Mouse (Mus musculus) MEL (cell line): ENCODE measurements at regions not wholly inside any gene's neighbourhood (a gene's known extent, or its start where the extent isn't known, plus 50 kb on each side); places are given as distances from the start of the nearest gene placed in this dataset.

Experiments used
- DNase-seq: peaks from one replicate; pipeline ENCODE4 v3.0.0; 2011; ENCODE audit warnings: low read depth, low spot score
- H3K27ac ChIP-seq: 2 replicates; pipeline ENCODE4 v1.5.1; 2012; ENCODE audit warnings: low read depth, mild to moderate bottlenecking, control low read depth, low read length, moderate library complexity; ENCODE audit not compliant: control insufficient read depth
- H3K27me3 ChIP-seq, 2 experiments: fragments of 150-350 bp in 1 of 2; sonication (generic) in 1 of 2; 2 replicates each; pipeline ENCODE4 v1.6.1; 2012; ENCODE audit warnings: low read length in 2 of 2, mild to moderate bottlenecking in 2 of 2, improper control_type of control experiment in 1 of 2, moderate library complexity in 1 of 2; ENCODE audit not compliant: insufficient read depth in 2 of 2, control insufficient read depth in 1 of 2
- H3K36me3 ChIP-seq, 2 experiments: 2 replicates each; pipeline ENCODE4 v1.6.1; 2012 to 2014; ENCODE audit warnings: low read length in 2 of 2, improper control_type of control experiment in 1 of 2, inconsistent platforms in 1 of 2, mild to moderate bottlenecking in 1 of 2; ENCODE audit not compliant: insufficient read depth in 2 of 2, control insufficient read depth in 1 of 2
- H3K4me1 ChIP-seq, 2 experiments: fragments of 150-350 bp in 1 of 2; sonication (generic) in 1 of 2; 2 replicates each; pipeline ENCODE4 v1.6.1; 2012; ENCODE audit warnings: low read length in 2 of 2, improper control_type of control experiment in 1 of 2, mild to moderate bottlenecking in 1 of 2; ENCODE audit not compliant: insufficient read depth in 2 of 2, control insufficient read depth in 1 of 2
- H3K4me3 ChIP-seq, 2 experiments: fragments of 150-350 bp in 1 of 2; sonication (generic) in 1 of 2; 2 replicates each; pipeline ENCODE4 v1.5.1; 2012; ENCODE audit warnings: low read depth in 2 of 2, low read length in 2 of 2, mild to moderate bottlenecking in 2 of 2, moderate library complexity in 2 of 2, control low read depth in 1 of 2, improper control_type of control experiment in 1 of 2; ENCODE audit not compliant: control insufficient read depth in 1 of 2, insufficient read depth in 1 of 2
- H3K79me2 ChIP-seq: 2 replicates; pipeline ENCODE4 v1.6.1; 2012; ENCODE audit warnings: mild to moderate bottlenecking, low read length, moderate library complexity; ENCODE audit not compliant: control insufficient read depth, poor library complexity, insufficient read depth
- H3K9ac ChIP-seq: 2 replicates; pipeline ENCODE4 v1.6.1; 2012; ENCODE audit warnings: low read depth, mild to moderate bottlenecking, control low read depth, low read length, moderate library complexity; ENCODE audit not compliant: control insufficient read depth, poor library complexity, severe bottlenecking
- H3K9me3 ChIP-seq: fragments of 150-350 bp; sonication (generic); replicated peaks from 2 replicates; pipeline ENCODE4 v1.6.1; 2012; ENCODE audit warnings: mild to moderate bottlenecking, low read length, improper control_type of control experiment, moderate library complexity; ENCODE audit not compliant: insufficient read depth
- ETS1 ChIP-seq: IDR thresholded peaks from 2 replicates; pipeline ENCODE4 v1.6.1; 2012; ENCODE audit warnings: low read depth, mild to moderate bottlenecking, inconsistent platforms, low read length, improper control_type of control experiment, moderate library complexity
- GATA1 ChIP-seq: IDR thresholded peaks from 2 replicates; pipeline ENCODE4 v1.6.1; 2011; ENCODE audit warnings: low read depth, low read length, improper control_type of control experiment
- JUND ChIP-seq: IDR thresholded peaks from 2 replicates; pipeline ENCODE4 v1.6.1; 2011; ENCODE audit warnings: low read depth, mild to moderate bottlenecking, improper control_type of control experiment, low read length
- KAT2A ChIP-seq: conservative IDR thresholded peaks from 2 replicates; pipeline ENCODE4 v1.6.1; 2012; ENCODE audit warnings: low read depth, low read length, improper control_type of control experiment, inconsistent platforms
- MAX ChIP-seq: IDR thresholded peaks from 2 replicates; pipeline ENCODE4 v1.6.1; 2011; ENCODE audit warnings: low read length, improper control_type of control experiment
- MAZ ChIP-seq: IDR thresholded peaks from 2 replicates; pipeline ENCODE4 v1.6.1; 2012; ENCODE audit warnings: low read depth, mild to moderate bottlenecking, inconsistent platforms, low read length, improper control_type of control experiment
- MEF2A ChIP-seq: IDR thresholded peaks from 2 replicates; pipeline ENCODE4 v1.6.1; 2014; ENCODE audit warnings: low read depth, mild to moderate bottlenecking, inconsistent platforms, low read length, improper control_type of control experiment; ENCODE audit not compliant: poor library complexity, insufficient replicate concordance, severe bottlenecking; ENCODE audit errors: extremely low read depth
- MXI1 ChIP-seq: IDR thresholded peaks from 2 replicates; pipeline ENCODE4 v1.6.1; 2011; ENCODE audit warnings: mild to moderate bottlenecking, low read depth, low read length, improper control_type of control experiment
- MYB ChIP-seq: IDR thresholded peaks from 2 replicates; pipeline ENCODE4 v1.6.1; 2011; ENCODE audit warnings: mild to moderate bottlenecking, low read depth, low read length, improper control_type of control experiment
- NRF1 ChIP-seq: IDR thresholded peaks from 2 replicates; pipeline ENCODE4 v1.6.1; 2014; ENCODE audit warnings: low read depth, mild to moderate bottlenecking, inconsistent platforms, low read length, improper control_type of control experiment, moderate library complexity; ENCODE audit not compliant: poor library complexity, insufficient read depth, severe bottlenecking
- POLR2AphosphoS5 ChIP-seq: IDR thresholded peaks from 2 replicates; pipeline ENCODE4 v1.6.1; 2012; ENCODE audit warnings: low read depth, borderline replicate concordance, mild to moderate bottlenecking, inconsistent platforms, low read length, moderate library complexity, mixed read lengths
- RAD21 ChIP-seq: IDR thresholded peaks from 2 replicates; pipeline ENCODE4 v1.6.1; 2011; ENCODE audit warnings: mild to moderate bottlenecking, low read depth, low read length, improper control_type of control experiment
- RCOR1 ChIP-seq: IDR thresholded peaks from 2 replicates; pipeline ENCODE4 v1.6.1; 2012; ENCODE audit warnings: low read depth, mild to moderate bottlenecking, inconsistent platforms, low read length, improper control_type of control experiment
- SMC3 ChIP-seq: IDR thresholded peaks from 2 replicates; pipeline ENCODE4 v1.6.1; 2011; ENCODE audit warnings: low read depth, low read length, improper control_type of control experiment
- TBP ChIP-seq: IDR thresholded peaks from 2 replicates; pipeline ENCODE4 v1.8.0; 2011; ENCODE audit warnings: low read depth, low read length, improper control_type of control experiment
- TCF12 ChIP-seq: IDR thresholded peaks from 2 replicates; pipeline ENCODE4 v1.6.1; 2014; ENCODE audit warnings: low read depth, mild to moderate bottlenecking, inconsistent platforms, low read length, improper control_type of control experiment, moderate library complexity
- UBTF ChIP-seq: IDR thresholded peaks from 2 replicates; pipeline ENCODE4 v1.6.1; 2012; ENCODE audit warnings: low read depth, mild to moderate bottlenecking, inconsistent platforms, low read length, improper control_type of control experiment, moderate library complexity, borderline replicate concordance; ENCODE audit not compliant: insufficient read depth
- USF1 ChIP-seq: IDR thresholded peaks from 2 replicates; pipeline ENCODE4 v1.6.1; 2014; ENCODE audit warnings: low read depth, mild to moderate bottlenecking, inconsistent platforms, low read length, improper control_type of control experiment, moderate library complexity
- USF2 ChIP-seq, 2 experiments: IDR thresholded peaks; 2 replicates each; pipeline ENCODE4 v1.6.1; 2011 to 2012; ENCODE audit warnings: improper control_type of control experiment in 2 of 2, low read length in 2 of 2, borderline replicate concordance in 1 of 2, inconsistent platforms in 1 of 2, low read depth in 1 of 2, mild to moderate bottlenecking in 1 of 2; ENCODE audit not compliant: insufficient read depth in 1 of 2
- ZKSCAN1 ChIP-seq: IDR thresholded peaks from 2 replicates; pipeline ENCODE4 v1.6.1; 2012; ENCODE audit warnings: low read depth, mild to moderate bottlenecking, inconsistent platforms, low read length, improper control_type of control experiment, moderate library complexity
- ZNF384 ChIP-seq: IDR thresholded peaks from 2 replicates; pipeline ENCODE4 v1.6.1; 2012; ENCODE audit warnings: low read depth, mild to moderate bottlenecking, inconsistent platforms, low read length, improper control_type of control experiment

DNA sequence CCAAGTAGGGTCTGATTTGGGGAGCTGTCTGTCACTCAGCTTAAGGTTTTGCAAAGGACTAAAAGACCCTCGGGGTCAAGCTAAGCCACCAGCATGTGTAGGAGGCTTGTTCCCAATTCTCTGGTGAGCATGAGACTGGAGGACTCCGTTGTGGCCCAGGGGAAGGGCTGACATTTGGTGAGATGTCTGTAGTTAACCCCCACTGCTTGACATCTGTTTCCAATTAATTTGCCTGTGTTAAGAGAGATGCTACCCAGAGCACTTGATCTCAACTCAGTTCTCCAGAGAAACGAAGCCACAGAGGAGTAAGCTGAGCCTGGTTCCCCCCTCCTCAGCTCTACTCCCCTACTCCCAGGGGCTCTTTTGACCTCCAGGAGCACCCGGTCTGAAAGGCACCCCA, 100.2 kb upstream of the Top1 start:
- no peaks in the 10 kb centered on the region for H3K4me1 ChIP-seq
- H3K27me3 ChIP-seq, result no peaks in the 10 kb centered on the region
- H3K9ac ChIP-seq, result no peak overlapping the region
- H3K79me2 ChIP-seq, result no peaks in the 10 kb centered on the region
- DNase-seq, result no peak
- no peaks in the 10 kb centered on the region for H3K36me3 ChIP-seq
- TF ChIP-seq ZKSCAN1, result no peak
- no peak for TF ChIP-seq MYB
- TF ChIP-seq MAZ, result no peak
- no peak for TF ChIP-seq SMC3
- TF ChIP-seq USF2 (IDR thresholded peaks at IDR 0.05; ENCODE audit: borderline replicate concordance in 1 of 2, insufficient read depth in 1 of 2, low read depth in 1 of 2, low read length in 2 of 2), result no peak
- TF ChIP-seq KAT2A, result no peak
- H3K27ac ChIP-seq, result no peak overlapping the region
- no peaks in the 10 kb centered on the region for H3K9me3 ChIP-seq
- no peak overlapping the region for H3K4me3 ChIP-seq

- no peak overlapping the region for H3K9ac ChIP-seq
- H3K79me2 ChIP-seq, result no peaks in the 10 kb centered on the region
- H3K36me3 ChIP-seq, result no peaks in the 10 kb centered on the region
- H3K9me3 ChIP-seq, result no peaks in the 10 kb centered on the region
- H3K27ac ChIP-seq, result no peak overlapping the region
- no peaks in the 10 kb centered on the region for H3K27me3 ChIP-seq
- no peak for DNase-seq
- no peak overlapping the region for H3K4me3 ChIP-seq
- no peaks in the 10 kb centered on the region for H3K4me1 ChIP-seq
- no peak for TF ChIP-seq RAD21
- TF ChIP-seq USF1, result no peak
- TF ChIP-seq MEF2A, result no peak
- no peak for TF ChIP-seq POLR2AphosphoS5
- no peak for TF ChIP-seq ETS1
- no peak for TF ChIP-seq MXI1
- no peak for TF ChIP-seq USF2 (IDR thresholded peaks at IDR 0.05; ENCODE audit: borderline replicate concordance in 1 of 2, insufficient read depth in 1 of 2, low read depth in 1 of 2, low read length in 2 of 2)
- no peak for TF ChIP-seq TBP
- no peak for TF ChIP-seq RCOR1
- no peak for TF ChIP-seq TCF12
- no peak for TF ChIP-seq MAX
- TF ChIP-seq ZNF384, result no peak
- TF ChIP-seq NRF1, result no peak
- TF ChIP-seq MAZ, result no peak
- no peak for TF ChIP-seq SMC3
- no peak for TF ChIP-seq JUND
- TF ChIP-seq UBTF, result no peak
- no peak for TF ChIP-seq KAT2A
- no peak for TF ChIP-seq GATA1
Measured at GRCm38 (mm10) chr2:160552121-160552669, 93.5 kb upstream of the Top1 start.
